Mouse (Mus musculus): Measurements from ENCODE around the gene 2210017I01Rik. TPM values are rescaled to one million over a fixed set of nuclear protein-coding genes. Genes with fewer than 3 reads are reported as not detected.

Gene 2210017I01Rik
- polyA plus RNA-seq, 1 experiment from 2014 or later: not detected

DNA sequence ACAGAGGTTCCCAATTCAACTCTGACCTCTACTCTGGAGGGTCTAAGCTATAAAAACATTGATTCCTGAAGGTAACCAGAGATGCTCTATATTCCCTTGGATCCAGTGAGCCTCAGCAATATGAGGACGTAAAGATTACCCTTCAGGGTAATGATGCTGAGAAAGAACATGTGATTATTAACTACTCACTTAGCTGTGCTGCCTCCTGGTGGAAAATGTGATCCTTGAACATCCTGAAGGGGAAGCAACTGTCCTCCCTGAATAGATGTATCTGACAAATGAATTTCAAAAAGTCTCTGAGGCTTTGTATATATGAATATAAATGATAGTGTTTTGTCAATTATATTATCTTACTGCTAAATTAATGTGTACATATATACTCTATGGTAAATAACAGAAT lies 6.8 kb downstream of the 2210017I01Rik start:
- Histone ChIP-seq H3K27me3 (ENCODE audit: control insufficient read depth, insufficient read depth, low read length) (no peaks in the 10 kb centered on the region), H3K27ac (replicated peaks; ENCODE audit: low read depth, low read length) (no peak overlapping the region), H3K4me2 (ENCODE audit: low read length) (no peak overlapping the region), H3K4me1 (ENCODE audit: control insufficient read depth, insufficient read depth, low read length) (no peaks in the 10 kb centered on the region), H3K4me3 (replicated peaks; ENCODE audit: low read depth, low read length) (no peak overlapping the region), H3K9me3 (ENCODE audit: control insufficient read depth, low read length) (peaks cover 3% of the 10 kb centered on the region; the same call in 1 of the 2 replicates), H3K9ac (replicated peaks; ENCODE audit: low read length) (no peak overlapping the region), H3K36me3 (ENCODE audit: control insufficient read depth, insufficient read depth, low read length) (no peaks in the 10 kb centered on the region)
- ATAC-seq (ENCODE audit: low FRiP score, low TSS enrichment) (no peak), DNase-seq (no peak)
- WGBS: 59% methylated on average over 1 of the region's 1 CpGs

DNA sequence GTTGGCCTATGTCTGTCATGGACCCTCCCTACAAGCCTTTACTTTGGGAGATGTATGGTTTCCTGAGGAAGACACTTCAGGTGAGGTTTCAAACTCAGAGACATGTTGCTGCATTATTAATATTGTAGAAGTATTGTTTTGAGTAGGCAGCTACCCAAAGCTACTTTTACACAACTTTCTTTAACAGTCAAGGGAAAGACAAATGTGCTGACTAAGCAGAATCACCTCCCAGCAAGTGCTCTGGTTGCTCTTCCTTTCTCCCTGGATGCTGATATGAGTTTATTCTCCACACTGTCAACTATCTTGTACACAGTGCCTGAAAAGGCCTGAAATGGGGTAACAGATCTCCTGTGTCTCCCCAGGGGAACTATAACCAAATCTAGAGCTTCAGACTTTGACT lies 7.3 kb downstream of the 2210017I01Rik start:
- ATAC-seq (ENCODE audit: low FRiP score, low TSS enrichment) (no peak), DNase-seq (no peak)
- Histone ChIP-seq H3K36me3 (ENCODE audit: control insufficient read depth, insufficient read depth, low read length) (no peaks in the 10 kb centered on the region), H3K4me1 (ENCODE audit: control insufficient read depth, insufficient read depth, low read length) (no peaks in the 10 kb centered on the region), H3K4me2 (ENCODE audit: low read length) (no peak overlapping the region), H3K4me3 (replicated peaks; ENCODE audit: low read depth, low read length) (no peak overlapping the region), H3K27ac (replicated peaks; ENCODE audit: low read depth, low read length) (no peak overlapping the region), H3K9me3 (ENCODE audit: control insufficient read depth, low read length) (peaks cover 3% of the 10 kb centered on the region; the same call in 1 of the 2 replicates), H3K9ac (replicated peaks; ENCODE audit: low read length) (no peak overlapping the region), H3K27me3 (ENCODE audit: control insufficient read depth, insufficient read depth, low read length) (no peaks in the 10 kb centered on the region)

DNA sequence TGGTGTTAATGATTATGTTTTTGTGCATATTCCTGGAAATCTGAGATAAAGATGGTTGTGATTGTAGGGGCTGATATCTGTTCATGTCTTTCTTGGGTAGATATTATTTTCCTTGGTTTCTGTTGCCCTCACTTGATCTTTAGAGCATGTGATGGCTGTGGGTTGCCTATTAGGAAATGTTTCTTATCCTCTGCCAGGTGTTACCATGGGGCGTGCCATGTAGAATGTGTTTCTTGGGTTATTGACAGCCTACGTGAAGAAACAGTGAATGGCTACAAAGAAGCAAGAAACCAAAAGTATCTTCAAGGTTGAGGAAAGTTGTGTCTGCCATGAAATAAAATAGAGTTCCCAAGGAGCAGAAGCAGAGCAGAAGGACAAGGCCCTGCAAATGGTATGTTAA lies 8.9 kb downstream of the 2210017I01Rik start:
- DNase-seq (no peak), ATAC-seq (ENCODE audit: low FRiP score, low TSS enrichment) (no peak)
- Histone ChIP-seq H3K9me3 (ENCODE audit: control insufficient read depth, low read length) (peaks cover 3% of the 10 kb centered on the region; the same call in 1 of the 2 replicates), H3K4me2 (ENCODE audit: low read length) (no peak overlapping the region), H3K9ac (replicated peaks; ENCODE audit: low read length) (no peak overlapping the region), H3K27ac (replicated peaks; ENCODE audit: low read depth, low read length) (no peak overlapping the region), H3K4me3 (replicated peaks; ENCODE audit: low read depth, low read length) (no peak overlapping the region), H3K27me3 (ENCODE audit: control insufficient read depth, insufficient read depth, low read length) (no peaks in the 10 kb centered on the region), H3K36me3 (ENCODE audit: control insufficient read depth, insufficient read depth, low read length) (no peaks in the 10 kb centered on the region), H3K4me1 (ENCODE audit: control insufficient read depth, insufficient read depth, low read length) (no peaks in the 10 kb centered on the region)
- WGBS: 93% methylated on average over 2 of the region's 2 CpGs

DNA sequence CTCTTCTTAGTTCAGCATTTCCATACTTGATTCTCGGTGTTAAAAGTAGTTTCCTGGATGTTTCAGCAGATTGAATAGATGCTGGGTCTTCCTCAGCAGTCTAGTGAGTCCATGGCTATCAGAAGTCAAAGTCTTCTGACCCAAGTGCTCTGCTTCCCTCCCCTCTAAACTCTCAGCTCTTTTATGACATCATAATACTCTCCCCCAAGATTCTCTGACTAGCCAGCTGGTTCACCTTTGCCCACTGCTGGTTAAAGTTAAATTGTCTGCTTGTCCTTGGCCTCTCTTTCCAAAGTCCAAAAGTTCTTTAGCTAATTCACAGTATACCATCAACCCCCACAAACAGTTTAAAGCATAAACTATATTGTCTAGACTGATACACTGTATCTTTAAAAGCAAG lies 18.4 kb downstream of the 2210017I01Rik start, which contains the start of gene Smcp:
Gene Smcp, minus strand, starts transcription at position 140 of the 400 bp plus-strand sequence.
- no peak for DNase-seq
- Histone ChIP-seq H3K9me3 (ENCODE audit: control insufficient read depth, low read length) (no peaks in the 10 kb centered on the region), H3K27me3 (ENCODE audit: control insufficient read depth, insufficient read depth, low read length) (no peaks in the 10 kb centered on the region), H3K36me3 (ENCODE audit: control insufficient read depth, insufficient read depth, low read length) (no peaks in the 10 kb centered on the region), H3K4me1 (ENCODE audit: control insufficient read depth, insufficient read depth, low read length) (no peaks in the 10 kb centered on the region), H3K4me2 (ENCODE audit: low read length) (no peak within 1 kb of the TSS), H3K4me3 (replicated peaks; ENCODE audit: low read depth, low read length) (no peak within 1 kb of the TSS), H3K9ac (replicated peaks; ENCODE audit: low read length) (no peak within 1 kb of the TSS), H3K27ac (replicated peaks; ENCODE audit: low read depth, low read length) (no peak within 1 kb of the TSS)
- 85% methylated on average over 1 of the region's 1 CpGs for WGBS
- no peak for ATAC-seq (ENCODE audit: low FRiP score, low TSS enrichment)

DNA sequence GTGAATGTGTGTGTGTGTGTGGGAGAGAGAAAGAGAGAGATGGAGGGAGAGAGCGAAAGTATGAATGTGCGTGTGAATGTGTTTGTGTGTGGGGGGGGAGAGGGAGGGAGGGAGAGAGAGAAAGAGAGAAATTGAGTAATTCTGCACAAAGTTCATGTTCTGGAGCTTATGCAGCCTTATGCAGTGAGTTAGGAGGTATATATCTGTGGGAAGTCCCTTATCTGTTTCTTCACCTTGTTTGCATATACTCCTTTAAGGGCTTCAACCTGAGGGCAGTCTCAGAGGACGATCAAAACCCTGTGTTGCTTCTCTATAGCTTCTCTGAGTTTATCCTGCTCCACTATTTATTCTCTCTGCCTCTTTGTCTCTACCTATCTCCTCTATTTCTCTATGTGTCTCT lies 20.1 kb downstream of the 2210017I01Rik start:
- 90% methylated on average over 3 of the region's 3 CpGs for WGBS
- DNase-seq: no peak
- no peaks in the 10 kb centered on the region for H3K27me3 ChIP-seq (ENCODE audit: control insufficient read depth, insufficient read depth, low read length)
- no peak overlapping the region for H3K27ac ChIP-seq (replicated peaks; ENCODE audit: low read depth, low read length)
- no peak overlapping the region for H3K9ac ChIP-seq (replicated peaks; ENCODE audit: low read length)
- H3K9me3 ChIP-seq (ENCODE audit: control insufficient read depth, low read length): no peaks in the 10 kb centered on the region
- H3K36me3 ChIP-seq (ENCODE audit: control insufficient read depth, insufficient read depth, low read length): no peaks in the 10 kb centered on the region
- H3K4me2 ChIP-seq (ENCODE audit: low read length): no peak overlapping the region
- no peak overlapping the region for H3K4me3 ChIP-seq (replicated peaks; ENCODE audit: low read depth, low read length)
- no peak for ATAC-seq (ENCODE audit: low FRiP score, low TSS enrichment)
- no peaks in the 10 kb centered on the region for H3K4me1 ChIP-seq (ENCODE audit: control insufficient read depth, insufficient read depth, low read length)

DNA sequence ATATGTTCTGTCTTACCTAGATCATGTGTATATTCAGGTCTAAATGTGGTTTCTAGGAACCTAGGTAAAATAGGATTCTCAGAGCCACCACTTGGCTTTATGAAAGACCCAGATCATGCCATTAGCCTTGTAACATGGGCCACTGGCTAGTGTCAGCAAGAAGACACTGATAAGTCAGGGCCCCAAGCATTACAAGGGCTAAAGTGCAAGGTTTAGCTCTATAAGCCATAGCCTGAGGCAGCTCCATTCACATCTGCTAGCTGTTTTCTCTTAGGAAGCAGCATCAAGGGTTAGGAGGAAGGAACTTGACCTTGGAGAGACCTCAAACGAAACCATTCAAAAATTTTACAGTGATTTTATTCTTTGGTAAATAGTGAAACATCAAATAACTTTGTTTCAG lies 22.2 kb downstream of the 2210017I01Rik start:
- no peaks in the 10 kb centered on the region for H3K36me3 ChIP-seq (ENCODE audit: control insufficient read depth, insufficient read depth, low read length)
- H3K27me3 ChIP-seq (ENCODE audit: control insufficient read depth, insufficient read depth, low read length): no peaks in the 10 kb centered on the region
- no peak overlapping the region for H3K4me3 ChIP-seq (replicated peaks; ENCODE audit: low read depth, low read length)
- no peak overlapping the region for H3K27ac ChIP-seq (replicated peaks; ENCODE audit: low read depth, low read length)
- ATAC-seq (ENCODE audit: low FRiP score, low TSS enrichment) (no peak), DNase-seq (no peak)
- H3K4me1 ChIP-seq (ENCODE audit: control insufficient read depth, insufficient read depth, low read length): no peaks in the 10 kb centered on the region
- no peak overlapping the region for H3K9ac ChIP-seq (replicated peaks; ENCODE audit: low read length)
- WGBS: 80% methylated on average over 1 of the region's 1 CpGs
- no peaks in the 10 kb centered on the region for H3K9me3 ChIP-seq (ENCODE audit: control insufficient read depth, low read length)
- H3K4me2 ChIP-seq (ENCODE audit: low read length): no peak overlapping the region

DNA sequence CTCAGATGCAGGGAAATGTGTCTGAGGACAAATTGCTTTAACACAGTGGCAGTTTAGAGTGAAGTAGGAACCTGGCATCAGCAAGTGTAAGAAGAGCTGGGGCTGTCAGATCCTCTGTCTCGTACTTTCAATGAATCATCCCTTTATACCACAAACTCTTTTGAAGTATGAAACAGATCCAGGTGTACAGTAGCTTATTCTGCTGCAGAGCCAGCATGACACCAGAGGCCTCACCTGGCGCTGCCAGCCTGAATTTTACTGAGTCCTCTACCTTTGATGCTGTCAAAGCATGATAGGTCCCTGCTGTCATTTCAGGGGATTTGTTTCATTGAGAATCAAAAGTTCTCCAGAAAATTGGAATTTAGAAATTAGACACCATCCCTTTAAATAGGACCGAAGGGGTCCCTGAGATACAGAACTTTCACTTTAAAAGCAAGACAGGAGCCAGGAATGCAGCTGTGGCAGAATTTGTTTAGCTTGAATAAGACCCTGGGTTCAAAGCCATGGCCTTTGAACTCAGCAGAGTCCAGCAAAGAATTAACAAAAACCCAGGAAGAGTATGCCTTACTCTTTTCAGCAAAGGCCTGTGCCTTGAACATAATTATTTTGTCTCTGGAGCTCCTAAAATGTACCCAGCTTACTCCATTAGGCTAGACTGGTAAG lies 24.0 kb downstream of the 2210017I01Rik start:
- WGBS: 60% methylated on average over 3 of the region's 3 CpGs
- Histone ChIP-seq H3K36me3 (ENCODE audit: control insufficient read depth, insufficient read depth, low read length) (no peaks in the 10 kb centered on the region), H3K4me2 (ENCODE audit: low read length) (no peak overlapping the region), H3K4me3 (replicated peaks; ENCODE audit: low read depth, low read length) (no peak overlapping the region), H3K27me3 (ENCODE audit: control insufficient read depth, insufficient read depth, low read length) (no peaks in the 10 kb centered on the region), H3K4me1 (ENCODE audit: control insufficient read depth, insufficient read depth, low read length) (no peaks in the 10 kb centered on the region), H3K27ac (replicated peaks; ENCODE audit: low read depth, low read length) (no peak overlapping the region), H3K9ac (replicated peaks; ENCODE audit: low read length) (no peak overlapping the region), H3K9me3 (ENCODE audit: control insufficient read depth, low read length) (no peaks in the 10 kb centered on the region)
- ATAC-seq (ENCODE audit: low FRiP score, low TSS enrichment) (no peak), DNase-seq (no peak)

DNA sequence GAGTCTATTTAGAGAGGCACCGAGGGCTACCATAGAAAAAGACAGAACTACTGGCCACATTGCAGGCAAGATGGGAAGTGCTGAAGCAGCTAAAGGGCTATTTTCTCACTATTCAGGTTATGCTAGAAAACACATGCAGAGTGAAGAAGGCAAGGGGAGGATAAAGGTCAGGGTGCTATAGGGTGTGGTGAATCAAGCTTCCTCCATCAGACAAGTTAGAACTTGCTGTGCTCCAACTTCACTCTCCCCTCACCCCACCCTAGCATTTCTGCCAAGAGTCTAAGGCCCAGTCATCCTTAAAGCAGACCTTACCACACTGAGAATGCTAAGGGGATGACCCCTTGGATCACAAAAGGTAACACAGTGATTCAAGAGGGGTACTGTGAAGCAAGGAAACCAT lies 27.8 kb downstream of the 2210017I01Rik start:
- no peak overlapping the region for H3K27ac ChIP-seq (replicated peaks; ENCODE audit: low read depth, low read length)
- H3K9me3 ChIP-seq (ENCODE audit: control insufficient read depth, low read length): no peaks in the 10 kb centered on the region
- H3K4me3 ChIP-seq (replicated peaks; ENCODE audit: low read depth, low read length): no peak overlapping the region
- H3K4me1 ChIP-seq (ENCODE audit: control insufficient read depth, insufficient read depth, low read length): no peaks in the 10 kb centered on the region
- ATAC-seq (ENCODE audit: low FRiP score, low TSS enrichment) (no peak), DNase-seq (no peak)
- H3K27me3 ChIP-seq (ENCODE audit: control insufficient read depth, insufficient read depth, low read length): no peaks in the 10 kb centered on the region
- H3K36me3 ChIP-seq (ENCODE audit: control insufficient read depth, insufficient read depth, low read length): no peaks in the 10 kb centered on the region
- no peak overlapping the region for H3K4me2 ChIP-seq (ENCODE audit: low read length)
- WGBS: 66% methylated on average over 1 of the region's 1 CpGs
- H3K9ac ChIP-seq (replicated peaks; ENCODE audit: low read length): no peak overlapping the region

DNA sequence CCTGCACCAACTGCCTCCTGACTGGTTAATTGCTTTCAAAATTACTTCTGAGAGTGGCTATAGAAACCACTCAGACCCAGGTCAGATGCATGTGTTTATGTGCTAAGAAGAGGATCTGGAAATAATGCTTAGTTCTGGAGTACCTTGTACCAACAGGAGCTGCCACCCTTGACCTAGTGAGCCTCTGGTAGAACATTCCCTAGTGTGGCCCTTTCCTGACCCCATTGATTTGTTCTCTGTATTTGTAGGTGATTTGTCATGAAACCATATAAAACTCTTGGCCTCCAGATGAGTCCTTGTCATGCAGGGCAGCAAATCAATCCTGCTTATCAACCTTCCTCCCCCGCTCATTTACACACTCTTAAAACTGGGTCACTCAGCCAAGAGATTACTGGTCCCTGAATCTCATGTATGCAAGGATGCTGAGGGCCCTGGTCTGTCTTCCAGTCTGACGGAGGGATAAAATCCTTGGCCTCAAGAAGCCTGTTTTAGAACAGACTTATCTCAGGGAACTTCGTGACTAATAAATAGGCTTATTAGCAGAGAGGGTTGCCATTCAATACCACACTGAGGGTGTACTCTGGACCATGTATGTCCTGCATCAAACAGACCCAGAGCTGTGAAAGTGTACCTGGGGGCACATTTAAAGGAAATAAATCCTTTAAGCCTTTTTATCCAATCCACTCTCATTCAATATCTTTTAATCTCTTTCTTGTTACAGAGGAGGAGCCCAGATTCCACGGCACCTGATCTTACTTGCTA lies 28.5 kb downstream of the 2210017I01Rik start:
- ATAC-seq (ENCODE audit: low FRiP score, low TSS enrichment) (no peak), DNase-seq (no peak)
- Histone ChIP-seq H3K4me1 (ENCODE audit: control insufficient read depth, insufficient read depth, low read length) (no peaks in the 10 kb centered on the region), H3K27ac (replicated peaks; ENCODE audit: low read depth, low read length) (no peak overlapping the region), H3K9me3 (ENCODE audit: control insufficient read depth, low read length) (no peaks in the 10 kb centered on the region), H3K27me3 (ENCODE audit: control insufficient read depth, insufficient read depth, low read length) (no peaks in the 10 kb centered on the region), H3K9ac (replicated peaks; ENCODE audit: low read length) (no peak overlapping the region), H3K36me3 (ENCODE audit: control insufficient read depth, insufficient read depth, low read length) (no peaks in the 10 kb centered on the region), H3K4me3 (replicated peaks; ENCODE audit: low read depth, low read length) (no peak overlapping the region), H3K4me2 (ENCODE audit: low read length) (no peak overlapping the region)
- WGBS: 51% methylated on average over 4 of the region's 4 CpGs
